Mouse (Mus musculus) induced T-regulatory cell, adult 2 months (primary cell): ENCODE measurements around the gene Olfr90.
"Not testable (repeated sequence)": the region's sequence is repeated elsewhere in the genome, so short reads cannot be mapped to it uniquely, and the experiment has no call there.

Experiments used
- DNase-seq: peaks from one replicate; pipeline ENCODE4 v3.0.0-alpha.2; 2012; ENCODE audit warnings: low read depth

Olfr90 gene

GRCm38 (mm10) chr17:37088399-37088798 is at the start of gene Olfr90:
TSS of gene Olfr90 (minus strand) at chr17:37088499.
- DNase-seq = no peak

- DNase-seq = not testable (repeated sequence)
Measured at GRCm38 (mm10) chr17:37131366-37131765, 43.1 kb upstream of the Olfr90 start.

GRCm38 (mm10) chr17:37119988-37120387 is 31.7 kb upstream of the Olfr90 start, which contains the start of gene Olfr92:
TSS of gene Olfr92 (minus strand) at chr17:37120088.
- DNase-seq = no peak

- DNase-seq = no peak
Measured at GRCm38 (mm10) chr17:37098178-37098577, 9.9 kb upstream of the Olfr90 start, which contains the start of gene Olfr91. TSS of gene Olfr91 (minus strand) at chr17:37098278.

- DNase-seq = no peak
Measured at GRCm38 (mm10) chr17:37093289-37093688, 5.0 kb upstream of the Olfr90 start.

- no peak for DNase-seq
Measured at GRCm38 (mm10) chr17:37092198-37092597, 3.9 kb upstream of the Olfr90 start.

GRCm38 (mm10) chr17:37085545-37085944 is 2.8 kb downstream of the Olfr90 start:
- no peak for DNase-seq

GRCm38 (mm10) chr17:37084632-37085031 is 3.7 kb downstream of the Olfr90 start:
- peak; percentile 13 for DNase-seq

GRCm38 (mm10) chr17:37083327-37083726 is 5.0 kb downstream of the Olfr90 start:
- DNase-seq = peak; percentile 89

- DNase-seq = no peak
Measured at GRCm38 (mm10) chr17:37081659-37082058, 6.6 kb downstream of the Olfr90 start.

- no peak for DNase-seq
Measured at GRCm38 (mm10) chr17:37080119-37080518, 8.2 kb downstream of the Olfr90 start.

GRCm38 (mm10) chr17:37078990-37079389 is 9.3 kb downstream of the Olfr90 start:
- no peak for DNase-seq

GRCm38 (mm10) chr17:37078193-37078592 is 10.1 kb downstream of the Olfr90 start:
- DNase-seq = no peak

GRCm38 (mm10) chr17:37075766-37076165 is 12.5 kb downstream of the Olfr90 start:
- DNase-seq = no peak

GRCm38 (mm10) chr17:37075181-37075580 is 13.1 kb downstream of the Olfr90 start:
- DNase-seq = no peak

- DNase-seq = no peak
Measured at GRCm38 (mm10) chr17:37072730-37073276, 15.5 kb downstream of the Olfr90 start.

- DNase-seq = no peak
Measured at GRCm38 (mm10) chr17:37072080-37072729, 16.1 kb downstream of the Olfr90 start.

- DNase-seq = no peak
Measured at GRCm38 (mm10) chr17:37070121-37070520, 18.2 kb downstream of the Olfr90 start.

- DNase-seq = no peak
Measured at GRCm38 (mm10) chr17:37067861-37068260, 20.4 kb downstream of the Olfr90 start.

GRCm38 (mm10) chr17:37065993-37066392 is 22.3 kb downstream of the Olfr90 start:
- DNase-seq = no peak

GRCm38 (mm10) chr17:37063686-37064495 is 24.4 kb downstream of the Olfr90 start:
- no peak for DNase-seq

- DNase-seq = no peak
Measured at GRCm38 (mm10) chr17:37063063-37063462, 25.2 kb downstream of the Olfr90 start.

GRCm38 (mm10) chr17:37062101-37062641 is 26.1 kb downstream of the Olfr90 start:
- no peak for DNase-seq
